Mouse (Mus musculus) gonadal fat pad, adult 2 months (tissue): ENCODE measurements around the gene Mtr. TPM values are rescaled to one million over a fixed set of nuclear protein-coding genes. Genes with fewer than 3 reads are reported as not detected.
"Not testable (repeated sequence)": the region's sequence is repeated elsewhere in the genome, so short reads cannot be mapped to it uniquely, and the experiment has no call there.

Experiments used
- DNase-seq: peaks from one replicate; pipeline ENCODE4 v3.0.0-alpha.2; 2012; ENCODE audit warnings: low read depth
- polyA plus RNA-seq: library from polyadenylated mRNA; depleted of rRNA; stranded (reverse); fragments of >200 nt; gene quantifications from 2 replicates; pipeline ENCODE4 v1.2.3, GENCODE M21; 2012; rRNA removed

Gene Mtr
- polyA plus RNA-seq, 1 experiment = 9.5 TPM

DNA sequence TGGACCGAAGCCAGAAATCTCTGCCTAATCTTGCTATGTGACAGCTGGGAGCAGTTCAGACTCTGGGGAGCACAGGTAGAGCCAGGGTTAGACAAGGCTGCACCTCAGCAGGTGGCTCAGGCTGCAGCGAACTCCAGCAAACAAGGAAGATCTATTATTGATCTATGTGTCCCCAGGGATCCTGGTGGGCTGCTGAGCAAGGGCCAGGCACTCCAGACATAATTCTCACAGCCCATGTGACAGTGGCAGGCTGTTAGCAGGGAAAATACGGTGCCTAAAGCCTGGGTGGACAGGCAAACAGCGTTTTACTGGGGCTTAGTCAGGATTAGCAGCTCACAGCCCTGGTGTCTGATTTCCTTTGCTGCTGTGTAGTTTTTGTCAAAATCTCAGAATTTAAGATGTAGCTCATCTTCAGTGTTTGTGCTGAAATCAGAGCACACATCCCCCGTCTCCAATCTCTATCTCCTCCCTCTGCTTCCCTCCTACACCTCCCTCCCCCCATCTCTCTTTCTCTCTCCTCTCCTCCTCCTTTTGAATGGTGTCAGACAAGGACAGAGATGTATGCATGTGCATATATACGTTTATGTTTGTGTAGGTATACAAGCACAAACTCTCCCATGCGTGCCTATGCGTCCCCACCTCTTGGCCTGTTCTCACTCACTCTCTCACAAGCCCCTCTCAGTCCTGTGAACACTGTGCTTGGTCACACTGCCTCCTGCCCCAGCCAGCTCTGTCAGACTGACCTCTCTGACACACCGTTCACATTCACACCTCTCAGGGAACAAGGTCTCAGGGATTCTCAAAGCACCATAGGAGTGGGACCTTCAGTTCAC, 98.4 kb downstream of the Mtr start:
- no peak for DNase-seq

DNA sequence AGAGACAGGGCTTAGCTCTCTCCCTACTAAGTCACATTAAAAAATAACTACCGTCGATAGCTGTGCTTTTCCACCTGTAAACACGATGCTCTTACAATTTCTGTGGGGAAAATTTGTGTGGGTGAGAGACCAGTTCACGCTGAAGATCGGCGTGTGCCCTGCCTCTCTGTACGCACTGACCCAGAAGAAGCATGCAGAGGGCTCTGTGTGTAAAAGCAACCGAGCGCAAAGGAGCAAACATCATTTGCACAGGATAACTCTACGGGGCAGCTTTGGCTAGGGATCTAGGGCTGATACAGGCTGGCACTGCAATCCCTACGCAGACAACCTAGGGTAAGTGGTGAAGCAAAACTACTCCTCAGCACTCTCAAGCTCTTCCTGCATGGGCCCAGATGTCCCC, 104.0 kb downstream of the Mtr start:
- no peak for DNase-seq

DNA sequence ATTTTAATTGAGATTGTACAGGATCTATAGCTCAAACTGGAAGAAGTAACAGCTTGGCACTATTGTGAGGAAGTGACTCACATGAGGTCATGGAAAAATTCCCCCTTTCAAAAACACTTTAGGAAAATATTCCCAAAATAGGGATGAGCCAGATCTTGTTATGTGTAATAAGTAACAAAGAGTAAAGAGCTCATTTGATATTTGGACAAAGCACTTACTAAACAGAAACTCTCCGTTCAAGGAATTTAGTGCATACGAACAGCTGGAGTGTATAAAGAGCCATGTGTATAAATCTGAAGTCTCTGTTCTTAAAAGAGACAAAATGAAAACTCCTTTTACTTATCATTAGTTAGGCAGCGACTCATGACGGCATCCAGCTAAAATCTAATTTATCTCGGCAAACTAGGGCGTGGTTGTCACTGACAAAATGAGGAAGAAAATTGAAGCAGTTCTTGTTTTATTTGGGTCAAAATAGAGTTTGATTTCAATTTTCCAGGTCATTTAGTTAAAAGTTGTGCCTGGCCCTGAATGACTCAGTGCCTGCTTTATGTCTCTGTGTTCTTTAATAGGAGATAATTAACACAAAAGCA, 110.9 kb downstream of the Mtr start:
- no peak for DNase-seq

DNA sequence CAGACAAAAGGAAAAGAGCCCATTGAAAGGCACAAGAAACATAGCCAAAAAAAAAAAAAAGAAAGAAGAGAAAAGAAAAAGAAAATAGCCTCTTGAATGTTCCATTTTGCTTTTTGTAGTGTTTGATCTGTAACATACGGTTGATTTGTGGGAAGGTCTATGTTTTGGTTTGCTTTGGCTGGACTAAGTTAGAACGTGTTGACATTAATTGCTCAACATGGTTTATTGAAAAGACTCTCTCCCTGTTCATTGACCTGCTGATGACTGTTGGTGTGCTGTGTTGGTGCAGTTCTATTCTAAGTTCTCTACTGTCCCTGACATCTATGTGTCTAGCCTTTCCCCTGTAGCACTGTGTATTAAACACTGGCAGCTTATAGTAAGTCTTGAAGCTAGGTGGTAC, 111.5 kb downstream of the Mtr start:
- no peak for DNase-seq

DNA sequence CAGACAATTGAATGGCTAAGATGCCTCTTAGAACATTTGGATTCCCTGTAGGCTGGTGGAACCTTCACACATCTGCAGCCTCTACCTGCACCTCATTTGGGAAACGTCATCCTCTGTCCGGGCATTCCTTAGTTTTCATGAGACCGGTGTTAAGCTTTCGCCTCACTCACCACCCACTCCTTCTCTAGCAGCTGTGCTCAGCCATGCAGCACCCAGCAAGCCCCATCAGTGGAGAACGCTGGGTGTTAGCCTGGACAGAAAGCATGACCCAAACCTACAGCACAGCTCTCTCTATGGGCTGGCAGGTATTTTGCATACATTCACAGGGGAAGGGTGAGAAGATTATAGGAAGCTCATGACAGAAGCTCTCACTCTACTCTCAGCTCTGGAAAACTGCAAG, 114.6 kb downstream of the Mtr start:
- DNase-seq = no peak

DNA sequence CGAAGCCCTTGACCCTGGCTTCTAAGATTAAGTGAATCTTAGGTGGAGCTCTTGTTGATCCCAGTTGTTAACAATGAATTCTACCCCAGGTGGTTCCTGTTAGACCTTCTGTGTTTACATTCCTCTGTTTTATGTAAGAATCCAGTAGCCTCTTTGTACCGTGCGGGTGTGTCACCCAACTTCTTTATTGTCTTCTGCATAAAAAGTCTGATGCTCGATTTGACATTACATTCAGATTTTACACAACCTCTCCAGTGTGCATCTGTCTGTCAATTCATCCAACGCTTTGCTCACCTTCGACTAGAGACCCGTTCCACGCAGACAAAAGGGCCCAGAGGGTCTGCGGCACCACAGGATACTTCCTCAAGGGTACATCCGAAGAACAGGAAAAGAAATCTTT, 121.5 kb downstream of the Mtr start:
- DNase-seq = not testable (repeated sequence)

DNA sequence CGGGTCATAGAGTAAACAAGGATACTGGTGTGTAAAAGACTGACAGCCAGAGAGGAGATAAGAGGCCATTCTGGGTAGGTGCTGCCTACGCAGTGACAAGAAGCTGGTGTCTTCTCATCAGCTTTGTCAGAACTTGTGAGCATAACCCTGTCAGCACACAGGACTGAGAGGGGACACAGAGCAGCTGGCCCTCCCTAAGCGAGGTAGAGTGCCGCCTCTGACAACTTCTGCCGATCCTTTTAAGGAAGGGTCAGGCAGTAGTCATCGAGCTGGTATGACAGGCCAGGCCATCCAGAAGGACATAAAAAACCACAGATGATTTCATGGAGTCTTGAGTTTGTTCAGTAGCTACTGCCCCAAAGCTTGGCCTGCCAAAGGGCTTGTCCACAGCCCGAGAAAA, 124.4 kb downstream of the Mtr start:
- no peak for DNase-seq

Other genes with a start within 250 kb of the Mtr start
- 0.24 and 0.32 TPM in 2 replicates for gene Ryr2, start 151.2 kb downstream of the Mtr start, polyA plus RNA-seq
- gene Actn2, start 82.6 kb upstream of the Mtr start, polyA plus RNA-seq = 0.62 and 1.5 TPM in 2 replicates
- 20.9 and 22.6 TPM in 2 replicates for gene Heatr1, start 136.9 kb upstream of the Mtr start, polyA plus RNA-seq
- gene Lgals8, start 206.8 kb upstream of the Mtr start, polyA plus RNA-seq = 34.0 and 40.1 TPM in 2 replicates